Mouse (Mus musculus) E14TG2a.4 (cell line): ENCODE measurements around the gene Man1c1.
A peak's percentile ranks its signal among the peaks of the same experiment; 100 is the strongest.

Source experiments
- H3K27me3 ChIP-seq: 2 replicates; pipeline ENCODE4 v1.6.1; 2014; ENCODE audit warnings: low read length, control low read depth; ENCODE audit not compliant: insufficient read depth
- H3K36me3 ChIP-seq: 2 replicates; pipeline ENCODE4 v1.6.1; 2014; ENCODE audit warnings: low read length, control low read depth; ENCODE audit not compliant: insufficient read depth
- H3K4me1 ChIP-seq: replicated peaks from 2 replicates; pipeline ENCODE4 v1.6.1; 2014; ENCODE audit warnings: low read depth, low read length, control low read depth
- H3K4me3 ChIP-seq: replicated peaks from 2 replicates; pipeline ENCODE4 v1.5.1; 2014; ENCODE audit warnings: mild to moderate bottlenecking, low read length
- H3K9me3 ChIP-seq: 2 replicates; pipeline ENCODE4 v1.6.1; 2014; ENCODE audit warnings: low read length, control low read depth
- CTCF ChIP-seq: conservative IDR thresholded peaks from 2 replicates; pipeline ENCODE4 v1.5.1; 2014; ENCODE audit warnings: low read length
- NANOG ChIP-seq: IDR thresholded peaks from 2 replicates; pipeline ENCODE4 v1.6.1; 2014; ENCODE audit warnings: borderline replicate concordance, low read length, mixed read lengths
- POU5F1 ChIP-seq: IDR thresholded peaks from 2 replicates; pipeline ENCODE4 v1.6.1; 2014; ENCODE audit warnings: low read length, borderline replicate concordance

The Man1c1 gene

DNA sequence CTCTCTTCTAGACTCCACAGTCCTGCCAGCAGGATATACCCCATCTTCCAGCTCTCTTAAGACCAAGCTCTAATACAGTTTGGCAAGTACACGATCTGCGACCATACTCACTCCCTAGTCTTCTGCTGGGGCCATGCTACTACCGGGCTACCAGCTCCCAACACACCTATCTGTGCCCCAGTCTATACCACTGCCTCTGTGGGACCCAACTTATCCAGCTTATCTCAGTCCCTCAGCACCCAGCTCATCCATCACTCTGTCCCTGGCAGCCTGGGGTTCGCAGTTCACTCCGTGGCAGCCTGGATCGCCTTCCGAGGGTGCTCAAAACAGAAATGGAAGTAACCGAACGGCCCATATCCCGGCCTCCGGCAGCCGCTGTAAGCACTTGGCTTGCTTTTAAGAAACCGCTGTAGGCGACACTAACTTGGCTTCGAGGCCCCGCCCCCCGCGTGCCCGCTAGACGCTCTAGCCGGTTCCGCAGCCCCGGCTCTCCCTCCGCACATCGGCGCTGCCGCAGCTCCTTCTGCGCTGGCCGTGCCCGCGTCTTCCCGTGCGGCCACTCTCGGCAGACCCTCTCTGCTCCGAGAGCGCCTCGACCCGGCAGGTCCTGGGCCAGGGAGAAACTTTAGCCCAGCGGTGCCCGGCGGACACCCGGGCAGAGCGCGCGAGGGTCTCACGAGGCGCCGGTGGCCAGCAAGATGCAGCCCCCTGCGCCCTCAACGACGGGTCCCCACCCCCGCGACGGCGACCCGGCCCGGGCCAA lies 169.8 kb downstream of the Man1c1 start:
- H3K9me3 ChIP-seq, result no peaks in the 10 kb centered on the region
- TF ChIP-seq CTCF, result no peak
- no peak for TF ChIP-seq POU5F1
- no peak for TF ChIP-seq NANOG
- peaks cover 4% of the 10 kb centered on the region; the same call in 1 of the 2 replicates for H3K27me3 ChIP-seq
- H3K4me1 ChIP-seq, result peaks cover 35% of the 10 kb centered on the region
- H3K36me3 ChIP-seq, result peaks cover 35% of the 10 kb centered on the region
- peak overlapping the region; percentile 99 for H3K4me3 ChIP-seq

DNA sequence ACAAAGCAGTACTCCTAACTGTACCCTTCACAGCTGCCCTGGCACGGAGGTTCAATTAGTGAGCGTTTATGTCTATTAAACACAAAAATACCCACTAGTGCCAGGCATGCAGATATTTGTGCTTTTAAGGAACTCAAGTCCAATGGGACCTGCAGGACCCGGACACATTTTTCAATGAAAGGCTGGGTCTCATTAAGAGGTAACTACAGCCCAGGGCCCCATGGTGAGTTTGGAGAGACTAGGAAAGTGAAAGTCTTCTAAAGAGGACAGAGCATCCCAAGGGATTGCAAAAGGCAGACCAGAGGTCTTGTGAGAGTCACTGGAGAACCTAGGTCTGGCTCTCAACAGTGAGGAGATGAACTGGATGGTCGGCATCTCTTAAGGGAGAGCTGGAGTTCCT lies 170.7 kb downstream of the Man1c1 start:
- Histone ChIP-seq H3K4me1 (peaks cover 35% of the 10 kb centered on the region), H3K9me3 (no peaks in the 10 kb centered on the region), H3K36me3 (peaks cover 44% of the 10 kb centered on the region), H3K27me3 (peaks cover 4% of the 10 kb centered on the region; the same call in 1 of the 2 replicates), H3K4me3 (peak overlapping the region; percentile 99)
- TF ChIP-seq CTCF (no peak), POU5F1 (no peak), NANOG (no peak)

DNA sequence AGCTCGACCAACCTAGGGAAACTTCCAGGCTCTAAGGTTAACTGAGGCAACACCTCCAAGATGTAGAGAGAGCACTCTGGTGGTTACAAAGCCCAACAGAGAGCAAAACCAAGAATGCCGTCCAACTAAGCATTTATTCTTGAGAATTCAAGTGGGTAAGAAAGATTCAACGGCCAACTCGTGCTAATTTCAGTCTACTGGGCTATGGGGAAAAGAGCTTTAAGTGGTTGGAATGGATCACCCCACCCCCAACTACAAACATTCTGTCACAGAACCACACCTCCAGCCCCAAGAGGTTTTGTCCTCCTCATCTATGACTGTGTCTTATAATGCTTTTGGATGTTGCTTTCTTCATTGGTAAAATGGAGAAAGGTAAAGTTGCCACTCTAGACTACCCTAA lies 171.2 kb downstream of the Man1c1 start:
- Histone ChIP-seq H3K36me3 (peaks cover 49% of the 10 kb centered on the region), H3K27me3 (0 out of 2 replicates have a peak, but pooled peaks cover 4% of the 10 kb centered on the region), H3K4me1 (peaks cover 35% of the 10 kb centered on the region), H3K9me3 (no peaks in the 10 kb centered on the region), H3K4me3 (no peak overlapping the region)
- TF ChIP-seq NANOG, result no peak
- no peak for TF ChIP-seq POU5F1
- TF ChIP-seq CTCF, result no peak

DNA sequence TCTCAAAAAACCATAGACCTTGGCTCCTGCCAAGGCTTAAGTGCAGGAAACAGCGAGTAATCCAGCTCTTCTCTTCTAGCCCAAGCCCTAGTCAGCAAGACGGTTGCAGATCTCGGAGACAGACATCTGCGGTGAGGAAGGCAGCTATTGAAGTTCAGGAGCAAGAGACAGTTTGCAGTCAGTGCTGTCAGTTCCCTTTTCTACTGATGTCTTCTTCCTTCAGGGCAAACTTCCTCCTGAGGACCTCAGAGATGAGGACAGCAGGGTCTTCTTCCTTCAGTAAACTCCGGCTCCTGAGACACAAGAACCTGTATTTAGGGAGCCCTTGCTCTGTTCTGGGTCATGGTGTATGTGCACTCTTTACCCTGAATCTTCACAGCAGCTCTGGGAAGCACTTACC lies 177.9 kb downstream of the Man1c1 start:
- TF ChIP-seq POU5F1 (no peak), CTCF (no peak), NANOG (no peak)
- H3K4me3 ChIP-seq, result no peak overlapping the region
- no peaks in the 10 kb centered on the region for H3K27me3 ChIP-seq
- no peaks in the 10 kb centered on the region for H3K9me3 ChIP-seq
- H3K4me1 ChIP-seq, result peaks cover 43% of the 10 kb centered on the region
- peaks cover 93% of the 10 kb centered on the region for H3K36me3 ChIP-seq

DNA sequence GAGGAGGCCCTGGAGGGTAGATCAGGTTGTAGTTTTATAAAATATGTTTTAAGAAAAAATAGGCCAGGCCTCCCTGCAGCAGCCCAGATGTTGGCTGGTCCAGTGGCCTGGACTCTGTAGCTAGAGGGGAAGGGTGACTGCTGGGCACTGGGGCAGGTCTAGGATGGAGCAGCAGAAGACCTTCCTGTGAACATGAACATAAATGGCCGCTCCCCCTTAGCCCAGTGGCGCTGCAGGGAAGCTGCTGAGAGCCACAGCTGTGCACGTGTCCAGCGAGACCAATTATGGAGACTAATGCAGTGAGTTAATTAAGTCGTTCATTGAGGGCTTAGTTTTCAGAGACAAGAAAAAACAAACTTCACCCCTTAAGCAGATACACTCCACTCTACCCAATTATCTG lies 178.3 kb downstream of the Man1c1 start:
- H3K9me3 ChIP-seq, result no peaks in the 10 kb centered on the region
- H3K36me3 ChIP-seq, result peaks cover 93% of the 10 kb centered on the region
- no peak overlapping the region for H3K4me3 ChIP-seq
- no peaks in the 10 kb centered on the region for H3K27me3 ChIP-seq
- no peak for TF ChIP-seq POU5F1
- no peak for TF ChIP-seq CTCF
- no peak for TF ChIP-seq NANOG
- H3K4me1 ChIP-seq, result peaks cover 45% of the 10 kb centered on the region

DNA sequence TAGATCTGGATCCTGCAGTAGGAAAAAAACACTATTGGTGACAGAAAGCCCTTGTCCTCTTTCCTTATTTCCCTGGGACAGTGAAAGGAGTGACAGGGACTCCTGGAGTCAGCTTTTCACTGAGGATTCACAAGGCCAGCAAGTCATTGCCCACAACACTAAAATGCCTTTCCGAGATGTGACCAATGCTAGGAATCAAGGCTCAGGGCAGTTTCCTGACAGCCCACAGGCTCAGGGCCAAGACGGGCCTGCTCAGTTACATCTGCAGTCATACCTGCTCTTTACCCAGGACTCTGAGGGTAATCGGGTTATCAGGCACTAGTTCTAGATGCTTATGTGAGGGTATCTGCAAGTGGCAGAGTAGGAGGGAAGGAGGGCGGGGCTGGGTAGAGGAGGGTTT lies 180.6 kb downstream of the Man1c1 start:
- TF ChIP-seq NANOG, result no peak
- no peak for TF ChIP-seq POU5F1
- no peak for TF ChIP-seq CTCF
- peaks cover 45% of the 10 kb centered on the region for H3K4me1 ChIP-seq
- no peaks in the 10 kb centered on the region for H3K9me3 ChIP-seq

DNA sequence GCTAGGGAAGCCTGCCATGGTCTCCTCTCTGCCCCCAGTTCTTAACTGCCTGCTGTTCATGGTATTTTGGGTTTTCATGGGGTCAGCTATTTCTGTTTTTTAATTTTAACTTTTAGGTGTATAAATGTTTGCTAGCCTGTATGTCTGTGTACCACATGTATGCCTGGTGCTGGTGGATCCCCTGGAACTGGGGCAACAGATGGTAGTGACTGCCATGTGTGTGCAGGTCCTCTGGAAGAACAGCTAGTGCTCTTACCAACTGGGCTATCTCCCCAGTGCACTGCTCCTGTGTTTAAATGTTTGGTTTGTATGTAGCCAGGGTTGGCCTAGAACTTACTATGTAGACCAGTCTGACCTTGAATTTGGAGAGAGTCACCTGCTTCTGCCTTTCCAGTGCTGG lies 184.8 kb downstream of the Man1c1 start:
- Histone ChIP-seq H3K4me1 (peaks cover 71% of the 10 kb centered on the region), H3K4me3 (no peak overlapping the region)

More for the DNA sequence above, 180.6 kb downstream of the Man1c1 start:
- peaks cover 84% of the 10 kb centered on the region for H3K36me3 ChIP-seq
- no peaks in the 10 kb centered on the region for H3K27me3 ChIP-seq
- H3K4me3 ChIP-seq, result no peak overlapping the region

DNA sequence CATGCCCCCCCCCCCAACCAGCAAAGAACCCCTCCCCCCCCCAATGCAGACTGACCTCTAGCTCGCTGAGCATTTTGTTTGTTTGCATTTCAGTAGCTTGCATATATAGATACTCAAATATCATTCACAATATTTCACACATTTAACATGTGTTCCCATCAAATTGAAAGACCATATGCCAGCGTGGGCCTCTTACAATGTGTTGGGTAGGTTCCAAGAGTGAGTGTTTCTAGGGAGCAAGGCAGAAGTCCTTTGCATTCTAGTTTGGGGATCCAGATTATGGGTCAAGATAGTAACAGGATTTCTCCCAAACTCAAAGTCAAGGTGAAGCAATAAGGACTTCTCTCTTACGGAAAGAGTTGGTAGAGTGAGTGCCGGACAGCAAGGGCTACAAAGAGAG lies 185.5 kb downstream of the Man1c1 start:
- TF ChIP-seq POU5F1 (no peak), CTCF (no peak), NANOG (no peak)
- peaks cover 55% of the 10 kb centered on the region for H3K36me3 ChIP-seq
- no peak overlapping the region for H3K4me3 ChIP-seq
- no peaks in the 10 kb centered on the region for H3K27me3 ChIP-seq
- H3K9me3 ChIP-seq, result no peaks in the 10 kb centered on the region
- H3K4me1 ChIP-seq, result peaks cover 71% of the 10 kb centered on the region

More for the DNA sequence above, 184.8 kb downstream of the Man1c1 start:
- TF ChIP-seq POU5F1 (no peak), CTCF (no peak)
- Histone ChIP-seq H3K36me3 (peaks cover 55% of the 10 kb centered on the region), H3K9me3 (no peaks in the 10 kb centered on the region), H3K27me3 (no peaks in the 10 kb centered on the region)

DNA sequence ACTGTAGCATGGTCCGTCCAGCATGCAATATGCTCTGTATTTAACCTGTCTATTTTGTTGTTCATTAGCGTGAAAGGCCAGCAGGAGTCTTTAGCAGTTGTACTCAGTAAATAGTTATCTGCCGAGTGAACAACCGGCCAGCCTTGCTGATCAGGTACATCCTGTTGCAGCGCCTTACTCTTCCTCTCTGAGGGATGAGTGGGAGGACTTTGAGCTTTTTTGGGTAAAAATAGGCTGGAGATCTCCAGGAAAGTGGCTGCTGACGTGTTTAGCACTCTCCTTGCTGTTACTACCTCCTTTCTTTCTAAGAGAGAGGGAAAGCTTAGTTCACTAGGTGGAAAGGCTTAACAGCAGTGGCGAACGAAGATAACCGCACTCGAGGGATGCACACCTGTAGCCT lies 186.4 kb downstream of the Man1c1 start:
- H3K9me3 ChIP-seq, result no peaks in the 10 kb centered on the region
- H3K36me3 ChIP-seq, result peaks cover 51% of the 10 kb centered on the region
- no peak for TF ChIP-seq NANOG
- TF ChIP-seq CTCF, result no peak
- TF ChIP-seq POU5F1, result no peak

More for the DNA sequence above, 186.4 kb downstream of the Man1c1 start:
- Histone ChIP-seq H3K4me1 (peaks cover 68% of the 10 kb centered on the region), H3K4me3 (0 out of 2 replicates have a peak overlapping the region, but pooled peaks have one; percentile 49), H3K27me3 (no peaks in the 10 kb centered on the region)
